10 mouse cellular contexts compared by ENCODE assay signal in the genomic region with DNA sequence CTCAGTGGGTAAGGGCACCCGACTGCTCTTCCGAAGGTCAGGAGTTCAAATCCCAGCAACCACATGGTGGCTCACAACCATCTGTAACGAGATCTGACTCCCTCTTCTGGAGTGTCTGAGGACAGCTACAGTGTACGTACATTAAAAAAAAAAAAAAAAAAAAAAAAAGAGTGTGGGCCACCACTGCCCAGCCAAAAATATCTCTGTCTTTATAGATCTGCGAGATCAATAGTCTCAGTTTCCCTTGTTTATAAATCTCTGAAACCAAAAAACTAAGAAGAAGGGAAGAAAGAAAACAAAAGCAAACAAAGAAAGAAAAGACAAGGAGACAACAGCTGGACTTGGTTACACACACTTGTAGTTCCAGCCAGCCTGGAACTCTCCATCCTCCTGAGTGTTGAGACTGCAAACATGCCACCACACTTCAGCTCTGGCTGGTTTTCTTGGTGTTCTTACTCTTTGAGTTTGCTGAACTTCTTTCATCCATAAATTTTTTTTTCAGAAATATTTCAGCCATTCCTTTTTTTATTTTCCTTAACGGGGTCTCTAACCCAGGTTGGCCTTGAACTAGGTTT. TPM values are rescaled to one million over a fixed set of nuclear protein-coding genes. Genes with fewer than 3 reads are reported as not detected.
DNase-seq lines count a peak whose midpoint lies in the region; ATAC-seq and TF ChIP-seq lines count a peak whose summit lies in the region.
"Had no signal": no experiment of that assay in that cellular context is flagged by ENCODE, and none has a peak within 500 bp of the region (broad histone marks: within the 10 kb centered on the region; RNA-seq: fewer than 3 reads in every experiment).

No protein-coding gene starts in this region.

- DNase-seq in gastrocnemius, adult 2 months, result no peak
- DNase-seq in gastrocnemius, postnatal 36 days, result no peak
- no peak for DNase-seq in liver, embryonic 11.5 days (ENCODE audit: low spot score)
- no peak for DNase-seq in liver
- DNase-seq in lung, postnatal 14 days, result peak; percentile 43
- no peak for DNase-seq in c-Kit-positive CD71-positive TER-119-positive erythroid progenitor cells, embryonic 14.5 days (ENCODE audit: low spot score)
- DNase-seq in cerebellum, adult 18-20 months, result no peak

- H3K9me3 ChIP-seq in liver, embryonic 11.5 days (ENCODE audit: control insufficient read depth, low read length), result no peaks in the 10 kb centered on the region
- no peaks in the 10 kb centered on the region for H3K9me3 ChIP-seq in hindbrain, embryonic 12.5 days (replicated peaks)
- H3K9me3 ChIP-seq: heart, embryonic 12.5 days; stomach, embryonic 15.5 days had no signal

- ATAC-seq in liver, embryonic 11.5 days (replicated peaks; ENCODE audit: low FRiP score), result no peak
- no peak for ATAC-seq in hindbrain, embryonic 12.5 days (ENCODE audit: low FRiP score)

- peak overlapping the region; percentile 86 for H3K27ac ChIP-seq in gastrocnemius, adult 2 months
- no peak overlapping the region for H3K27ac ChIP-seq in liver, embryonic 11.5 days (ENCODE audit: low read depth, low read length)
- H3K27ac ChIP-seq in hindbrain, embryonic 12.5 days, result peak overlapping the region; percentile 14; the same call in 1 of the 2 replicates
- H3K27ac ChIP-seq: stomach, embryonic 15.5 days had no signal

- peak overlapping the region; percentile 57 for H3K4me3 ChIP-seq in gastrocnemius, adult 2 months
- H3K4me3 ChIP-seq in liver, embryonic 11.5 days (ENCODE audit: low read depth, low read length), result no peak overlapping the region
- H3K4me3 ChIP-seq in hindbrain, embryonic 12.5 days, result no peak overlapping the region
- H3K4me3 ChIP-seq: heart, embryonic 12.5 days; stomach, embryonic 15.5 days had no signal

- H3K36me3 ChIP-seq in liver, embryonic 11.5 days (ENCODE audit: control insufficient read depth, insufficient read depth, low read length), result peaks cover 2% of the 10 kb centered on the region; the same call in 1 of the 2 replicates
- peaks cover 3% of the 10 kb centered on the region; the same call in 1 of the 2 replicates for H3K36me3 ChIP-seq in hindbrain, embryonic 12.5 days

- H3K27me3 ChIP-seq in liver, embryonic 11.5 days (replicated peaks; ENCODE audit: control insufficient read depth, insufficient read depth, low read length), result no peaks in the 10 kb centered on the region
- no peaks in the 10 kb centered on the region for H3K27me3 ChIP-seq in hindbrain, embryonic 12.5 days
- H3K27me3 ChIP-seq: heart, embryonic 12.5 days; stomach, embryonic 15.5 days had no signal

- 62% methylated on average over 4 of the region's 6 CpGs for WGBS in liver, embryonic 11.5 days
- WGBS in hindbrain, embryonic 12.5 days, result 76% methylated on average over 6 of the region's 6 CpGs

- no peak for TF ChIP-seq CTCF in gastrocnemius, adult 2 months (IDR thresholded peaks at IDR 0.05)

- peak overlapping the region; percentile 33; the same call in 1 of the 2 replicates for H3K4me2 ChIP-seq in liver, embryonic 11.5 days
- H3K4me2 ChIP-seq in hindbrain, embryonic 12.5 days (replicated peaks), result peak overlapping the region; percentile 18; the same call in 1 of the 2 replicates

- no peak overlapping the region for H3K9ac ChIP-seq in liver, embryonic 11.5 days (ENCODE audit: low read depth, low read length)
- H3K9ac ChIP-seq in hindbrain, embryonic 12.5 days, result no peak overlapping the region
- H3K9ac ChIP-seq: stomach, embryonic 15.5 days had no signal

- intact Hi-C loops in gastrocnemius, adult 2 months (cut with DNase I), result no loop called here
- intact Hi-C loops in gastrocnemius, postnatal 36 days (cut with DNase I), result no loop called here

- peaks cover 17% of the 10 kb centered on the region for H3K4me1 ChIP-seq in liver, embryonic 11.5 days (replicated peaks; ENCODE audit: control insufficient read depth, insufficient read depth, low read length)
- peaks cover 11% of the 10 kb centered on the region for H3K4me1 ChIP-seq in hindbrain, embryonic 12.5 days

RNA-seq across cellular contexts. Expression of gene Dus1l, which starts 3.2 kb away (rescaled TPM):
- 10 to 100 TPM; 31.2 to 31.5 TPM for total RNA-seq in gastrocnemius, adult 2 months (2021)
- 10 to 100 TPM; 31.3 to 32.9 TPM for total RNA-seq in gastrocnemius, postnatal 36 days (2021)
- 132 and 139 TPM in 2 replicates for polyA plus RNA-seq in liver, embryonic 11.5 days (2014; fragmentation: Nextera tagmentation; extraction: Ambion mirVana)
- polyA plus RNA-seq in hindbrain, embryonic 12.5 days (2016; fragmentation: Nextera tagmentation; extraction: Ambion mirVana), result 54.5 and 60.0 TPM in 2 replicates

RNA-seq across cellular contexts. Expression of gene Gps1, which starts 15.3 kb away (rescaled TPM):
- 10 to 100 TPM; 57.9 to 65.2 TPM for total RNA-seq in gastrocnemius, adult 2 months (2021)
- total RNA-seq in gastrocnemius, postnatal 36 days (2021), result 10 to 100 TPM; 52.6 to 52.7 TPM
- polyA plus RNA-seq in liver, embryonic 11.5 days (2014; fragmentation: Nextera tagmentation; extraction: Ambion mirVana), result 209 and 210 TPM in 2 replicates
- 223 and 232 TPM in 2 replicates for polyA plus RNA-seq in hindbrain, embryonic 12.5 days (2016; fragmentation: Nextera tagmentation; extraction: Ambion mirVana)

RNA-seq across cellular contexts. Expression of gene Rfng, which starts 15.4 kb away (rescaled TPM):
- 10 to 100 TPM; 11.7 to 14.1 TPM for total RNA-seq in gastrocnemius, adult 2 months (2021)
- 1 to 10 TPM; 9.9 to 10.0 TPM for total RNA-seq in gastrocnemius, postnatal 36 days (2021)
- polyA plus RNA-seq in liver, embryonic 11.5 days (2014; fragmentation: Nextera tagmentation; extraction: Ambion mirVana), result 30.3 and 33.4 TPM in 2 replicates
- 68.5 and 70.1 TPM in 2 replicates for polyA plus RNA-seq in hindbrain, embryonic 12.5 days (2016; fragmentation: Nextera tagmentation; extraction: Ambion mirVana)

RNA-seq across cellular contexts. Expression of gene Fasn, which starts 24.9 kb away (rescaled TPM):
- total RNA-seq in gastrocnemius, adult 2 months (2021), result 10 to 100 TPM in 1 of 2 experiments, 1 to 10 TPM in 1; 6.8 to 20.0 TPM
- total RNA-seq in gastrocnemius, postnatal 36 days (2021), result 10 to 100 TPM; 12.5 to 20.0 TPM
- polyA plus RNA-seq in liver, embryonic 11.5 days (2014; fragmentation: Nextera tagmentation; extraction: Ambion mirVana), result 71.3 and 80.0 TPM in 2 replicates
- polyA plus RNA-seq in hindbrain, embryonic 12.5 days (2016; fragmentation: Nextera tagmentation; extraction: Ambion mirVana), result 115 and 120 TPM in 2 replicates

RNA-seq across cellular contexts. Expression of gene Hmga1b, which starts 36.8 kb away (rescaled TPM):
- 10 to 100 TPM; 15.7 to 22.2 TPM for total RNA-seq in gastrocnemius, adult 2 months (2021)
- 10 to 100 TPM; 29.5 to 31.9 TPM for total RNA-seq in gastrocnemius, postnatal 36 days (2021)
- 11.4 and 17.5 TPM in 2 replicates for polyA plus RNA-seq in liver, embryonic 11.5 days (2014; fragmentation: Nextera tagmentation; extraction: Ambion mirVana)
- 3.0 and 4.0 TPM in 2 replicates for polyA plus RNA-seq in hindbrain, embryonic 12.5 days (2016; fragmentation: Nextera tagmentation; extraction: Ambion mirVana)
